Mouse (Mus musculus): ENCODE results near the gene Mras. TPM values are rescaled to one million over a fixed set of nuclear protein-coding genes. Genes with fewer than 3 reads are reported as not detected.

Mras gene
- polyA plus RNA-seq, 1 experiment = 0.09 TPM

DNA sequence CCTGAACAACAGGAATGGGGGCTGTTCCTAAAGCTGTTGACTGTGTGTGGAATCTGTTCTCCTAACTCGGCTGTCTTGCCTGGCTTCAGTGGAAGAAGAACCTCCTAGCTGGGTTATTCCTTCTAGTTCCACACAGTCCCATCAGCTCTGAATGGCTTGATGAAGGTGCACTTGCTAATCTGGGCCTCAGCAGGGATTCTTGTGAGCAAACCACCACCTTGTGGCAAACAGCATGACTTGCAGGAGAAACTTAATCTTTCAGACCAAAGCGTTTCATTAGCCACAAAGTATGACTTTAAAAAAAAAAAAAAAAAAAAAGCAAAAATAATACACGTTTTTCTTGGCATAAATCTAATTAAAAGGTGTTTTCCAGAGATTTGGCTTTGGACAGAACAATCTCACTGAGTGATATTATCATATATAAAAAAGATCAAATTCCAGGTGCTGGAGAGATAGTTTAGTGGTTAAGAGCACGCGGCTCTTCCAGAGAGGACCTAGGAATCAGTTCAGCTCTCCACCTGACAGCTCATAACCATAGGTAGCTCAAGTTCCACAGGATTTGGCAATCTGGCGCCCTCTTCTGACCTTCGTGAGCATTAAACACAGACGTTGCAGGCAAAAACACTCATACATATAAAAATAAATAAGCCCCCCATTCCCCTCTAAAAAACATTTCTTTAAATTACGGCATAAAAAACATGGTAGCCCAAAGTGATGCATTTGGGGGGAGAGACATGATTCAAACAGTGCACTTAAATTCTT lies 12.9 kb upstream of the Mras start:
- TF ChIP-seq GATA1 (IDR thresholded peaks at IDR 0.05; ENCODE audit: low read length) = no peak

DNA sequence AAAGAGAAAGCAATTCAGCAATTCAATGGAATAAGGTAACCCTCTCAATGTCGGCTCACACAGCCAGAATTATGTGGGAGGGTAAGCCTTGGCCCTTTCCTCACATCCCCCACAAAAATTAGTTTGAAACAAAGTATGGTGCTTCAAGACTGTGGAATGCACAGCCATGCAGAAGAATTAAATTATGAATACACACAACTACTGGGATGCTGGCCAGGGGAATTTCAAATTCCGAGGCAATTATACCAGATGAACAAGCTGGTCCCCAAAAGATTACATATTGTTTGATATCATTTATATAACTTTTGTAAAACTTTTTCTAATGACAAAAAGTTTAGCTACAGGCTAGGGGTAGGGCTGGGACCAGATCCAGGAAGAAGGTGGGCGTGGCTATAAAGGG lies 10.1 kb upstream of the Mras start:
- no peak for TF ChIP-seq GATA1 (IDR thresholded peaks at IDR 0.05; ENCODE audit: low read length)

DNA sequence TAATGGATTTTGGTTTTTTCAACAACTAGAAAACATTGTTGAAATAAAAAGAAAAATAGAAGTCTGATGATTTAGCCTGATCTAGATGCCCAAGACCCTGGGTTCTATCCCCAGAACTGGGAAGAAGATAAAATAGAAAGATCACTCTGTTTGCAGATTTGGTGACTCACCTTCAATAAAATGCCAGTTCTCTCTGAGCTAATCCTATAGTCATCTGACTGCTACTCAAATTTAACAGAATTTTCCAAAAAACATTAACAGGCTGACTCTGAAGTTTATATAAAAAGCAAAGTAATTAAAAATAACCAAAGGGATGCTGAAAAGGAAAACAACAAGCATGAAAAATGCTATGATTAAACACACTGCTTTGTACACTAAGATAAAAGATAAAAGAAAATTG lies 9.1 kb upstream of the Mras start:
- TF ChIP-seq GATA1 (IDR thresholded peaks at IDR 0.05; ENCODE audit: low read length) = no peak

DNA sequence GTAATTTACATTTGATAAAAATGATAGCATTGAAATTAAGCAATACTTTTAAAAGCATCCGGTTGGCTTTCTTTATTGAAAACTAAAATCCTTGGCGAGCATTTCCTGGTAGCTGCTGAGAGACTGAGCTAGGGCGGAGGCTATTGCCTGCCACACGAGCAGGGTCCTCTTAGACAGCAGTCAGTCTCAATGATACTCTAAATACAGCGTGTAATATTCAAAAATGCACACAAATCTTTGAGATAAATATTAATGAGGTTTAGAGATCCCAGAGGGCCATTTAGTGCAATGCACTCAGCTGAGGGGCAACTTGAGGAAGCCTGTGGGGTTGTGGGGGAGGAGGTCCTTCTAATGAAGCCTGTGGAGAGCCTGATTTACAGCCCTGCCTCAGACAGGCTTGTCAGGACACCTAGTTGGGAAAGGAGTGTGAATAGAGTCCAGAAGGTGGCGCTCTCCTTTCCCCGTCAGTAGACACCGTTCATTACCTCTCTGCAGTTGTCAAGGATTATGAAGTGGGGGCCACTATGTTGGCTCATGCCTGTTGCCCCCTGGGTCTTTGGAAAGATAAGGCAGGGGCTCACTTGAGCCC lies 7.5 kb upstream of the Mras start:
- no peak for TF ChIP-seq GATA1 (IDR thresholded peaks at IDR 0.05; ENCODE audit: low read length)

DNA sequence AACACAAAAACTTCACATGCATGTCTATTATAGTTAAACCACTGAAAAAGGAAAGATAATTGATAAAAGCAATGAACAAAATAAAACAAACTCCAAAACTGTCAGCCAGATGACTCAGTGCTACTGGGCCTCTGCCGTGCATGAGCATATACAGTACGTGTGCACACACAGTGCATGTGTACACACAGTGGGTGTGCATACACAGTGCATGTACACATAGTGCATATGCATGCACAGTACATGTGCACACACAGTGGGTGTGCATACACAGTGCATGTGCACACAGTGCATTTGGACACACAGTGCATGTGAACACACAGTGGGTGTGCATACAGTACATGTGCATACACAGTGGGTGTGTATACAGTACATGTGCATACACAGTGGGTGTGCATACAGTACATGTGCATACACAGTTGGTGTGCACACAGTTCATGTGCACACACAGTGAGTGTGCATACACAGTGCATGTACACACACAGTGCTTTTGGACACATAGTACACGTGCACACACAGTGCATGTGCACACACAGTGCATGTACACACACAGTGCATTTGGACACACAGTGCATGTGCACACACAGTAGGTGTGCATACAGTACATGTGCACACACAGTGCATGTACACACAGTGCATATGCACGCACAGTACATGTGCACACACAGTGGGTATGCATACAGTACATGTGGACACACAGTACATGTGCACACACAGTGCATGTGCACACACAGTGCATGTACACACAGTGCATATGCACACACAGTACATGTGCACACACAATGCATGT lies 4.7 kb upstream of the Mras start:
- no peak for TF ChIP-seq GATA1 (IDR thresholded peaks at IDR 0.05; ENCODE audit: low read length)

DNA sequence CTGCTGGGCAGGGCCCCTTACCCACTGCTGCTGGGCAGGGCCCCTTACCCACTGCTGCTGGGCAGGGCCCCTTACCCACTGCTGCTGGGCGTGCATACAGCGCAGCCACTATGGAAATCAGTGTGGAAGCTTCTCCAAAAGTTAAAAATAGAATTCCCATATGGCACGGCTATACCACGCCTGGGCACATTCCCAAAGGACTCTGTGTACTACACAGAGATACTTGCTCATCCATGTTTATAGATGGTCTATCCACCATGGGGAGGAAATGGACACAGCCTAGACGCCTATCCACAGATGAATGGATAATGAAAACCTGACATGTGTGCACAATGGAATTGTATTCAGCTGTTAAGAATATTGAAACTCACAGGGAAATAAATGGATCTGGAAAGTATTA lies 3.8 kb upstream of the Mras start:
- no peak for TF ChIP-seq GATA1 (IDR thresholded peaks at IDR 0.05; ENCODE audit: low read length)

DNA sequence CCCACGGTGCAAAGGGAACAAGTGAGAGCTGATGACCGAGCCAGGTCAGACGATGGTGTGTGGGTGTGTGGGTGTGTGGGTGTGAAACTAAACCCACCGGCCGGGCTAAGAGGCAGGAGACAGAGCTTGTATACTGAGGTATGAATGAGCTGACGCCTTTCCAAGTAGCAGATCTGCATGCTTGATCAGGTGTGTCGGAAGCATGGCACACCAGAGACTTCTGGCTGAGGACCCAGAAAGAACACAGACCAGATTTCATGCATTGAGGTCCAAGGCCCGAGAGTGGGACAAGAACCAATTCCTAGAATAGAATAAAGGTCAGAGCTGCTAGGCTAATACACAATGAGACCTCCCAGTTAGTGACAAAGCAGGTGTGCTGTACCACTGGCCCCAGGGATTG lies 1.9 kb upstream of the Mras start:
- TF ChIP-seq GATA1 (IDR thresholded peaks at IDR 0.05; ENCODE audit: low read length) = no peak

DNA sequence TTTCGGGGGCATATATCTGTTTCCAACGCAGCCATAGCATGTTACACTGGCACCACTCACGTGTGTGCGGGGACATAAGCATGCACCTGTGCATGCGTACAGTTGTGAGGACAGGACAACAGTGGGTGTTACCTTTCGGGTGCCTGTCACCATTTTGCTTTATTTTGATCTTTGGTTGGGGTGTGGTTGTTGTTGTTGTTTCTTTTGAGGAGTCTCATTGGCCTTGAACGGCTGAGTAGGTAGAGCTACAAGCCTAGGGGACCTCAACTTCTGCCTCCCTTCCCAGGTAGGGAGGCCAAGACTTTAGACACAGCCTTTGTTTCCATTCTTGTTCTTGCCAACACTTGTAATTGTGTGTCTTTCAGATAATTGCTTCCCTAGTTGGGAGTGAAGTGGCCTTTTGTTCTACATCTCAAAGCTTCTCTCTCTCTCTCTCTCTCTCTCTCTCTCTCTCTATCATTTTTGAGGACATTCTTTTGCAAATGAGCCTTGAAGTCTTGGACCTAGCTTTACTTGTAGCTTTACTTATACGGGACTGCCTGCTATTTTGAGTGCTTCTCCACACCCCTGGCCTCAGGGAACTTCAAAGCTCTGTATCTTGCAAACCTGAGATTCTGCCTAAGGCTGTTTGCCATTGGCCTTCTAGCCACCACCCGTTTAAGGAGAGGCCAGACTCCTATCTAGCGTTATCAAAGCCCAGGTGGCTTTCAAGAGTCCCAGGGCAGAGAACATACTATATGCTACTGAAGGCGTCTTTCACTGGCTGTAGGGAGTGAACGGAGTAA lies 792 bp upstream of the Mras start:
- no peak for TF ChIP-seq GATA1 (IDR thresholded peaks at IDR 0.05; ENCODE audit: low read length)

DNA sequence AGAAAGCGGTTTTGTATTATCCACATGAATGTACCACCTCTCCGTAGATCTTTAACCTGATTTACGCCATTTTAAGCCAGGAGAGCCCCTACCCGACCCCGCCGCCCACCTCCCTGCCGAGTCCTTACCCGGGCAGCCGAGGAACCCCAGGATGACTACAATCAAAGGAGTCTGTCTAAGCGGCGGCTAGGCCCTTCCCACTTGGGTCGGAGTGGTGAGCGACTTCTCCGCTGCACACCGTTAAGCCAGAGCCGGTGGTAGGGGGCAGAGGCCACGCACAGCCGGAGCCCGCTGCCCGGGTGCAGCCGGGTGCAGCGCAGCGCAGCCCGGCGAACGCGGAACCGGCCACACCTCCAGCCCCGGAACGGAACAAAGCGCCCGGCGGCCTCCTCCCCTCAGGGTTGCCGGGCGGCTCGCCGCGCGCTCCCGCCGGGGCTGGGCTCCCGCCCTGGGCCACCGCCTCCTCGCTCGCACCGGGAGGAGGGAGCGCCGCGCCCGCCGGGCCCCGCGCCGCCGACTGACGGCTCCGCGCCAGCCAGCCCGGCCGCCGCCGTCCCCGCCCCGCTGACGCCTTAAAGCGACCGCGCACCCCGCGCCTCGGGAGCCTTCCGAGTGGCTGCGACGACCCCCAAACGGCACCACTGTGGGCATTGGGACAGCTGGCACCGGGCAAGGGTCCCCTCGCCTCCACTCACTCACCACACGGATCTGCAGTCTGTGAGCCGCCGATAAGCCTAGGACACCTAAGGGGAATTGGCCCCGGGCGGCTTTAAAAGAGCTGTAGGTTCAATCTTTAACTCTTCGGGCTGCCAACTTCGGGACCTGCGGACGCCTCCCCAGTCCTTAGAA lies 775 bp downstream of the Mras start:
- TF ChIP-seq GATA1 (IDR thresholded peaks at IDR 0.05; ENCODE audit: low read length) = no peak

DNA sequence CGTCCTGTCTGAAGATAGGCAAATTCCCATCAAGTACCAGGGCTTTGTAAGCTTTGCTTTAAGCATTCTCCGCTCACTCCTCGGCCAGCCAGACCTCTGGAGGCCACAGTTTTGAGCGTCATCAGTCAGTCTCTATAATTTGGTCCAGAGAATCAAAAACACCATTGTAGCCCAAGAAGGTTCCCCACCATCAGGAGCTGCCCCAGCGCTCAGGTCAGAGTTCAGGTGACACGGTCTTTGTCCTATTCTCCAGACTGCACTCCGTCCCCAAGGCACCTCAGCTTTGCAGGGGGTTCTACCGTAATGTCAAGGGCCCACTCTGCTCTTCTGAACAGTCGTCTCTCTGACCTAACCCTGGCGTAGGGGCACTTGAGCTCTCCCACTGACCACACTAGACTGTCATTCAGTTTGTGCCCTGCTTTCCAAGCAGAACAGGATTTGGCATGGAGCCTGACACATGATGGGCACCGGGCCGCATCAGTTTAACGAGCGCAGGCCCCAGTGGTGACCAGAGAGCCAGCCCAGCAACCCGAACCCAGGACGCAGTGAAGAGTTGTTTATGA lies 1.5 kb downstream of the Mras start:
- no peak for TF ChIP-seq GATA1 (IDR thresholded peaks at IDR 0.05; ENCODE audit: low read length)

DNA sequence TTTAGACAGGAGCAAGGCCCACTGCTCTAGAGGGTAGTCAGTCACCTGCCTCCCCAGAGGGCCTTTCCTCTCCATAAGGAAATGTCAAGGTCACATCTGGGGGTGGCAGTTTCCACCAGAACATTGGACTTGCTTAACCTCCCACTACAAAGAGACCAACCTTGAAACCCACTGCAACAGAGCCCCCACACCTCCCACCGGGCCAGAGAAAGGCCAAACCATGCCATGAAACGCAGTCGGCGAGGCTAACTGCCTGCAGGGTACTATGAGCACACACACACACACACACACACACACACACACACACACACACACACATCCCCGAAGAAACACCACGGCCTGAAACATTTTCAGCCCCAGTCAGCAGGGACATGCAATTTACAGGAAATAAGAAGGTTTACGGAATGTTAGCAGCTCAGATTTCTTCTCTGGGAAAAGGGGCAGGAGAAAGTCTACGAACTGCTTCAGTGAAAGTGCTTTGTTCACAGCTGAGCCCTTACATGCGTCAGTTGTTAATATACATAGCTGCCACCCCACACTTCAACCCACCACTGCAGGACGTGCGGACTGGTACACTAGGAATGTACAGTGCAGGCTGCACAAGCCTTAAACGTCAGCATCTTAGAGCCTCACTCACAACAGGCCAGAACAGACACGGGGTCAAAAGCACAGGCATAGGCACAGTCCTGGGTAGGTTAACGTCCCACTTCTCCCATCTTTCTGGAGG lies 2.1 kb downstream of the Mras start:
- TF ChIP-seq GATA1 (IDR thresholded peaks at IDR 0.05; ENCODE audit: low read length) = no peak

DNA sequence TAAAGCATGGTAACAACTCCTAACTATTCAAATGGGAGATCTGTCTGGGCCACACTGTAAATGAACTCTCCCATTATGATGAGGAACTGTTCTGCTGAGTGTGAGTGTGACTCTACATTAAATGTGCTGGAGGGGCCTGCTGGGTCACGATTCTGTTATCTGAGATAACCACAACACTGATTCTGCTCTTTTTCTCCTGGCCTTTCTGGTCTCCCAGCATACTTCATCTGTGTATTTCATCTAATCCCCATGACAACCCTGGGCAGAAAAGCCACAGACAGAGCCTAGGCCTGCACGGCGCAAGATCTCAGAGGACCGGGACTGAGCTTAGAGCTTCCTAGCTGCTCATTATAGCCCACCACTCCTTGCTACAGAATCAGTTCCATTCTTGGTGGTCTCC lies 4.7 kb downstream of the Mras start:
- peak; percentile 80 for TF ChIP-seq GATA1 (IDR thresholded peaks at IDR 0.05; ENCODE audit: low read length)

DNA sequence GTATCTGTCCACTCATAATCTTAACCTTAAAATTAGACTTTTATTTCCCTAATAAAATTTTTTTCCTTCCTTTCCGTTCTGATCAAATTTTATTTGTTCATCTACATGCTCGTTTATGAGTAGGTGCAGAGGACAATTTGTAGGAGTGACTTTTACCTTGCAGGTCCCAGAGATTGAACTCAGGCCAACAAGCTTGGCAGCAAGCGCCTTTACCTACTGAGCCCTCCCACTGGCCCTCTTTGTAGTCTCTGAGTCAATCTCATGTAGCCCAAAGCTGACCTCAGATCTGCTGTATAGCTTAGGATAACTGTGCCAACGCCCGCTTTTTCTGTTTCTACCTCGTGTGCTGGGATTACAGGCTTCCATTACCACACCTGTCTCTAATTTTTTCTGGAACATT lies 5.2 kb downstream of the Mras start:
- no peak for TF ChIP-seq GATA1 (IDR thresholded peaks at IDR 0.05; ENCODE audit: low read length)

DNA sequence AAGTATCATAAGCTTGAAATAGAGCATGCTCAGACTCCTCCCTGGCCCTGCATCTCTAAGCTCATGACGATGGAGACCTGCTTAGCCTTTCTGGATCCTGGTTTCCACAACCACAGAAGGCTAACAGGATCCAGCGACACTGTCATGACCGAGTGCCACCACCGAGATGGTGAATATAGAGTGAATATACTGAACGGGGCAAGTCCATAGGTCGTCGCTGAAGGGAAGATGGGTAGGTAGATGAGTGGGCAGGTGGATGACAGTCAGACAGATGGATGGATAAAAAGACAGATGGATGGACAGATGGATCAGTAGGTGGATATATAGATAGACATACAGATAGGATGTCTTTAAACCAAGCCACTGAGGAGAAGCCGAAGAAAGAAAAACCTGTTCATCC lies 5.8 kb downstream of the Mras start:
- no peak for TF ChIP-seq GATA1 (IDR thresholded peaks at IDR 0.05; ENCODE audit: low read length)
